Mouse (Mus musculus) forebrain, embryonic 10.5 days (tissue): ENCODE measurements around the gene Lhfpl4. TPM values are rescaled to one million over a fixed set of nuclear protein-coding genes. Genes with fewer than 3 reads are reported as not detected.

Source experiments
- DNase-seq: peaks from one replicate; pipeline ENCODE4 v3.0.0-alpha.2; 2017; ENCODE audit warnings: low spot score; ENCODE audit errors: extremely low spot score
- H3K27ac ChIP-seq: fragments of 300-500 bp; sonication (generic); 2 replicates; pipeline ENCODE4 v1.5.1; 2016; ENCODE audit warnings: mild to moderate bottlenecking
- H3K27me3 ChIP-seq: fragments of 300-500 bp; sonication (generic); 2 replicates; pipeline ENCODE4 v1.6.1; 2016; ENCODE audit warnings: mild to moderate bottlenecking; ENCODE audit not compliant: poor library complexity, severe bottlenecking
- H3K36me3 ChIP-seq: fragments of 300-500 bp; sonication (generic); replicated peaks from 2 replicates; pipeline ENCODE4 v1.6.1; 2016; ENCODE audit warnings: mild to moderate bottlenecking, moderate library complexity
- H3K4me1 ChIP-seq: fragments of 300-500 bp; sonication (generic); 2 replicates; pipeline ENCODE4 v1.6.1; 2016
- H3K4me3 ChIP-seq: fragments of 300-500 bp; sonication (generic); 2 replicates; pipeline ENCODE4 v1.5.1; 2016; ENCODE audit warnings: mild to moderate bottlenecking, moderate library complexity
- H3K9me3 ChIP-seq: fragments of 300-500 bp; sonication (generic); 2 replicates; pipeline ENCODE4 v1.6.1; 2016; ENCODE audit warnings: mild to moderate bottlenecking, moderate library complexity
- WGBS: fragments of 180-500 bp; shearing (Covaris S2); methylation state at CpG from one replicate; pipeline ENCODE4 v1.1.7; 2016; 5-methylcytosine and 5-hydroxymethylcytosine counted together
- polyA plus RNA-seq: library from polyadenylated mRNA; unstranded; fragments of >200 nt; fragmentation: Nextera tagmentation; extraction: Ambion mirVana; gene quantifications from 2 replicates; pipeline ENCODE4 v1.2.1, GENCODE M21; 2016

Gene Lhfpl4
- polyA plus RNA-seq, 1 experiment from 2014 or later, result 11.4 TPM

- H3K27me3 ChIP-seq, result no peaks in the 10 kb centered on the region
- DNase-seq, result no peak
- H3K4me1 ChIP-seq, result no peaks in the 10 kb centered on the region
- H3K27ac ChIP-seq, result no peak overlapping the region
- H3K36me3 ChIP-seq, result peaks cover 45% of the 10 kb centered on the region
- H3K9me3 ChIP-seq, result peaks cover 3% of the 10 kb centered on the region; the same call in 1 of the 2 replicates
- H3K4me3 ChIP-seq, result no peak overlapping the region
- 85% methylated on average over 1 of the region's 1 CpGs for WGBS
Measured at GRCm38 (mm10) chr6:113161982-113162381, 33.2 kb downstream of the Lhfpl4 start.

- Histone ChIP-seq H3K4me3 (no peak overlapping the region), H3K4me1 (no peaks in the 10 kb centered on the region), H3K27ac (no peak overlapping the region), H3K36me3 (peaks cover 62% of the 10 kb centered on the region), H3K9me3 (peaks cover 3% of the 10 kb centered on the region; the same call in 1 of the 2 replicates), H3K27me3 (no peaks in the 10 kb centered on the region)
- no peak for DNase-seq
- 96% methylated on average over 10 of the region's 10 CpGs for WGBS
Measured at GRCm38 (mm10) chr6:113160106-113160505, 35.1 kb downstream of the Lhfpl4 start.

- no peak overlapping the region for H3K4me3 ChIP-seq
- 93% methylated on average over 4 of the region's 4 CpGs for WGBS
- H3K27ac ChIP-seq, result no peak overlapping the region
- peaks cover 92% of the 10 kb centered on the region for H3K36me3 ChIP-seq
- no peaks in the 10 kb centered on the region for H3K4me1 ChIP-seq
- H3K9me3 ChIP-seq, result no peaks in the 10 kb centered on the region
- DNase-seq, result no peak
- no peaks in the 10 kb centered on the region for H3K27me3 ChIP-seq
Measured at GRCm38 (mm10) chr6:113156064-113156463, 39.1 kb downstream of the Lhfpl4 start.

- H3K27ac ChIP-seq, result no peak overlapping the region
- 90% methylated on average over 6 of the region's 6 CpGs for WGBS
- H3K4me3 ChIP-seq, result no peak overlapping the region
- DNase-seq, result no peak
- peaks cover 92% of the 10 kb centered on the region for H3K36me3 ChIP-seq
- no peaks in the 10 kb centered on the region for H3K27me3 ChIP-seq
- no peaks in the 10 kb centered on the region for H3K4me1 ChIP-seq
- no peaks in the 10 kb centered on the region for H3K9me3 ChIP-seq
Measured at GRCm38 (mm10) chr6:113154886-113155285, 40.3 kb downstream of the Lhfpl4 start.

- Histone ChIP-seq H3K27me3 (no peaks in the 10 kb centered on the region), H3K4me3 (no peak overlapping the region), H3K27ac (no peak overlapping the region), H3K9me3 (no peaks in the 10 kb centered on the region), H3K36me3 (peaks cover 95% of the 10 kb centered on the region), H3K4me1 (no peaks in the 10 kb centered on the region)
- DNase-seq, result no peak
- WGBS, result 98% methylated on average over 8 of the region's 8 CpGs
Measured at GRCm38 (mm10) chr6:113154071-113154470, 41.1 kb downstream of the Lhfpl4 start.

- WGBS, result 97% methylated on average over 4 of the region's 4 CpGs
- Histone ChIP-seq H3K4me3 (no peak overlapping the region), H3K4me1 (no peaks in the 10 kb centered on the region), H3K27me3 (no peaks in the 10 kb centered on the region), H3K9me3 (no peaks in the 10 kb centered on the region), H3K27ac (no peak overlapping the region), H3K36me3 (peaks cover 100% of the 10 kb centered on the region)
- DNase-seq, result no peak
Measured at GRCm38 (mm10) chr6:113145249-113145648, 49.9 kb downstream of the Lhfpl4 start.

- Histone ChIP-seq H3K9me3 (no peaks in the 10 kb centered on the region), H3K4me3 (no peak overlapping the region), H3K36me3 (peaks cover 100% of the 10 kb centered on the region), H3K4me1 (no peaks in the 10 kb centered on the region), H3K27ac (no peak overlapping the region), H3K27me3 (no peaks in the 10 kb centered on the region)
- WGBS, result 96% methylated on average over 1 of the region's 1 CpGs
- no peak for DNase-seq
Measured at GRCm38 (mm10) chr6:113144764-113145163, 50.4 kb downstream of the Lhfpl4 start.

- Histone ChIP-seq H3K27ac (no peak overlapping the region), H3K27me3 (no peaks in the 10 kb centered on the region), H3K9me3 (no peaks in the 10 kb centered on the region), H3K36me3 (peaks cover 100% of the 10 kb centered on the region), H3K4me3 (no peak overlapping the region), H3K4me1 (no peaks in the 10 kb centered on the region)
- DNase-seq, result no peak
- WGBS, result 92% methylated on average over 1 of the region's 1 CpGs
Measured at GRCm38 (mm10) chr6:113141389-113142094, 53.6 kb downstream of the Lhfpl4 start.

- DNase-seq, result no peak
- Histone ChIP-seq H3K4me1 (no peaks in the 10 kb centered on the region), H3K9me3 (no peaks in the 10 kb centered on the region), H3K27ac (no peak overlapping the region), H3K36me3 (peaks cover 91% of the 10 kb centered on the region), H3K27me3 (no peaks in the 10 kb centered on the region), H3K4me3 (no peak overlapping the region)
- 74% methylated on average over 2 of the region's 2 CpGs for WGBS
Measured at GRCm38 (mm10) chr6:113133360-113133759, 61.8 kb downstream of the Lhfpl4 start.

- no peaks in the 10 kb centered on the region for H3K27me3 ChIP-seq
- no peak overlapping the region for H3K27ac ChIP-seq
- no peaks in the 10 kb centered on the region for H3K4me1 ChIP-seq
- no peak for DNase-seq
- H3K36me3 ChIP-seq, result peaks cover 100% of the 10 kb centered on the region
- 93% methylated on average over 10 of the region's 10 CpGs for WGBS
- no peak overlapping the region for H3K4me3 ChIP-seq
- no peaks in the 10 kb centered on the region for H3K9me3 ChIP-seq
Measured at GRCm38 (mm10) chr6:113120806-113121205, 74.4 kb downstream of the Lhfpl4 start.

Other genes with a start within 250 kb of the Lhfpl4 start
- gene Srgap3, start 248.1 kb downstream of the Lhfpl4 start, polyA plus RNA-seq, result 14.8 and 16.5 TPM in 2 replicates
- gene Thumpd3, start 149.2 kb downstream of the Lhfpl4 start, polyA plus RNA-seq, result 75.2 and 81.4 TPM in 2 replicates
- gene Setd5, start 118.0 kb downstream of the Lhfpl4 start, polyA plus RNA-seq, result 72.5 and 77.8 TPM in 2 replicates
- 42.0 and 45.1 TPM in 2 replicates for gene Mtmr14, start 42.5 kb upstream of the Lhfpl4 start, polyA plus RNA-seq
- 0.05 and 0.09 TPM in 2 replicates for gene Cpne9, start 86.9 kb upstream of the Lhfpl4 start, polyA plus RNA-seq
- 26.1 and 26.7 TPM in 2 replicates for gene Brpf1, start 111.8 kb upstream of the Lhfpl4 start, polyA plus RNA-seq
- gene Ogg1, start 131.6 kb upstream of the Lhfpl4 start, polyA plus RNA-seq, result 18.3 and 18.8 TPM in 2 replicates
- 33.8 and 37.4 TPM in 2 replicates for gene Camk1, start 148.6 kb upstream of the Lhfpl4 start, polyA plus RNA-seq
- gene Tada3, start 182.5 kb upstream of the Lhfpl4 start, polyA plus RNA-seq, result 53.8 and 59.3 TPM in 2 replicates
- 366 TPM in 2 replicates for gene Arpc4, start 182.7 kb upstream of the Lhfpl4 start, polyA plus RNA-seq
- 4.0 and 4.2 TPM in 2 replicates for gene Ttll3, start 193.9 kb upstream of the Lhfpl4 start, polyA plus RNA-seq
- 38.3 and 40.6 TPM in 2 replicates for gene Rpusd3, start 224.0 kb upstream of the Lhfpl4 start, polyA plus RNA-seq
- not detected in 2 replicates for gene Cidec, start 240.4 kb upstream of the Lhfpl4 start, polyA plus RNA-seq
- gene Jagn1, start 247.2 kb upstream of the Lhfpl4 start, polyA plus RNA-seq, result 85.1 and 92.0 TPM in 2 replicates